In the genomic region with DNA sequence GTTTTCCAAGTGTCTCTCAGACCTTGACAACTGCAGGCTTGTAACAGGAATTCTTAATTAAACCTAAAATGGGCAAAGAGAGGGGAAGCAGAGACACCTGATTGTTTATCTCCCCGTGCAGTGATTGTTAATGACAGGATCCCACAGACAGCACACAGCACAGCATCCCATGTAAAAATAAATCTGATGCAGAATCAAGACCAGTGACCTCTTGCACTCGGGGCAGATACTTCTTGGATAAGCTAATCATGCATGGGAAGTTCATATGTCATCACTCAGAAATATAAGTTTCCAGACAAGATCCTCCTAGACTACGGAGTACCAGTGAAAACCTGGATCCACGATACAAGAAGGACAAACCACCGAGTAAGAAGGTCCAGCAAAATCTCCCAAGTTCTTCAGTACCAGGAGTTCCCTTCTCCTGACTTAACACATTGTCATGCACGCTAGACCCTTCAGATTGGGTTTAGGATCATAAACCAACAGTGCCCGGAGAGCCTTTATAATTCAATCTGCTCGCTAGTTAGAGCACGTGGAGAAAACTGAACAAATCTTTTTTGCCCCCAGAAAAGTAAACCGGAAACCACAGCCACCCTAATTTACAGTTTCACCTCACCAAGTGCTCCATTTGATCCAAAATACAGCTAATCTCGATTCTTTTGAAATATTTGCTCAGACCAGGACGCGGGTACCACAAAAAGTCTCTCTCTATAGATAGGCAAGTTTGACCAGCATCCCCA, we compare ENCODE assay signal across 9 mouse cellular contexts. TPM values are rescaled to one million over a fixed set of nuclear protein-coding genes. Genes with fewer than 3 reads are reported as not detected.
DNase-seq lines count a peak whose midpoint lies in the region; ATAC-seq and TF ChIP-seq lines count a peak whose summit lies in the region.
"Had no signal": no experiment of that assay in that cellular context is flagged by ENCODE, and none has a peak within 500 bp of the region (broad histone marks: within the 10 kb centered on the region; RNA-seq: fewer than 3 reads in every experiment).

No protein-coding gene starts in this region.

- no peak overlapping the region for H3ac ChIP-seq in myocyte (ENCODE audit: control insufficient read depth, insufficient read length)

- H3K36me3 ChIP-seq in kidney, postnatal 0 days (ENCODE audit: insufficient read depth, low read length), result no peaks in the 10 kb centered on the region
- no peaks in the 10 kb centered on the region for H3K36me3 ChIP-seq in kidney, adult 2 months (ENCODE audit: control insufficient read depth, insufficient read depth, low read length)
- no peaks in the 10 kb centered on the region for H3K36me3 ChIP-seq in embryonic facial prominence, embryonic 15.5 days
- H3K36me3 ChIP-seq in intestine, embryonic 16.5 days (ENCODE audit: control insufficient read depth, insufficient read depth, low read length), result no peaks in the 10 kb centered on the region
- no peaks in the 10 kb centered on the region for H3K36me3 ChIP-seq in myocyte (ENCODE audit: control insufficient read depth, insufficient read depth)
- H3K36me3 ChIP-seq: G1E had no signal

- no peaks in the 10 kb centered on the region for H3K9me3 ChIP-seq in kidney, postnatal 0 days (replicated peaks; ENCODE audit: low read length)
- no peaks in the 10 kb centered on the region for H3K9me3 ChIP-seq in embryonic facial prominence, embryonic 15.5 days (replicated peaks)
- H3K9me3 ChIP-seq in intestine, embryonic 16.5 days (ENCODE audit: control insufficient read depth, low read length), result no peaks in the 10 kb centered on the region
- H3K9me3 ChIP-seq: G1E had no signal

- H3K4me3 ChIP-seq in kidney, postnatal 0 days (replicated peaks; ENCODE audit: low read depth, low read length), result peak overlapping the region; percentile 50
- no peak overlapping the region for H3K4me3 ChIP-seq in kidney, adult 2 months (ENCODE audit: insufficient read depth, low read depth, low read length)
- peak overlapping the region; percentile 56 for H3K4me3 ChIP-seq in embryonic facial prominence, embryonic 15.5 days (replicated peaks)
- H3K4me3 ChIP-seq in intestine, embryonic 16.5 days (ENCODE audit: low read length), result peak overlapping the region; percentile 59
- peak overlapping the region; percentile 34 for H3K4me3 ChIP-seq in myocyte

- no peaks in the 10 kb centered on the region for H3K4me1 ChIP-seq in kidney, postnatal 0 days (replicated peaks; ENCODE audit: insufficient read depth, low read length)
- H3K4me1 ChIP-seq in kidney, adult 2 months (ENCODE audit: control insufficient read depth, insufficient read depth, low read length), result no peaks in the 10 kb centered on the region
- H3K4me1 ChIP-seq in embryonic facial prominence, embryonic 15.5 days, result peaks cover 16% of the 10 kb centered on the region
- H3K4me1 ChIP-seq in intestine, embryonic 16.5 days (ENCODE audit: control insufficient read depth, insufficient read depth, low read length), result peaks cover 7% of the 10 kb centered on the region; the same call in 1 of the 2 replicates

- no peak for DNase-seq in kidney, postnatal 0 days (ENCODE audit: low spot score)
- DNase-seq in kidney, adult 2 months, result no peak
- no peak for DNase-seq in spleen, adult 18-20 months
- DNase-seq in gastrocnemius, adult 18-20 months (ENCODE audit: low spot score), result no peak

- H3K4me2 ChIP-seq in kidney, postnatal 0 days (ENCODE audit: low read length), result peak overlapping the region; percentile 90; the same call in 1 of the 2 replicates
- H3K4me2 ChIP-seq in embryonic facial prominence, embryonic 15.5 days (replicated peaks), result peak overlapping the region; percentile 87
- peak overlapping the region; percentile 84 for H3K4me2 ChIP-seq in intestine, embryonic 16.5 days (ENCODE audit: low read depth, low read length)
- peak overlapping the region; percentile 98 for H3K4me2 ChIP-seq in myocyte (ENCODE audit: low read depth)

- H3K79me2 ChIP-seq in myocyte (ENCODE audit: control insufficient read depth, insufficient read depth), result peaks cover 4% of the 10 kb centered on the region

- no peak overlapping the region for H3K27ac ChIP-seq in kidney, postnatal 0 days
- H3K27ac ChIP-seq in kidney, adult 2 months (ENCODE audit: insufficient read depth, low read depth, low read length), result no peak overlapping the region
- H3K27ac ChIP-seq in embryonic facial prominence, embryonic 15.5 days (replicated peaks), result no peak overlapping the region
- H3K27ac ChIP-seq in intestine, embryonic 16.5 days (ENCODE audit: low read length), result no peak overlapping the region

- TF ChIP-seq POLR2A in kidney, adult 2 months (IDR thresholded peaks at IDR 0.05; ENCODE audit: low read depth, low read length), result no peak
- TF ChIP-seq POLR2A in myocyte (IDR thresholded peaks at IDR 0.05; ENCODE audit: insufficient read length, low read depth), result no peak

- no peak for TF ChIP-seq CTCF in kidney, postnatal 0 days (IDR thresholded peaks at IDR 0.05; ENCODE audit: low read depth)
- no peak for TF ChIP-seq CTCF in kidney, adult 2 months (conservative IDR thresholded peaks at IDR 0.05; ENCODE audit: insufficient read depth, insufficient read length, low read depth, low read length)

- 11% methylated on average over 13 of the region's 13 CpGs for WGBS in kidney, postnatal 0 days
- 14% methylated on average over 13 of the region's 13 CpGs for WGBS in kidney, adult 2 months
- WGBS in embryonic facial prominence, embryonic 15.5 days, result 7% methylated on average over 13 of the region's 13 CpGs
- WGBS in intestine, embryonic 16.5 days, result 10% methylated on average over 13 of the region's 13 CpGs

- no peak for ATAC-seq in kidney, postnatal 0 days (replicated peaks; ENCODE audit: low FRiP score, low read depth)
- ATAC-seq in embryonic facial prominence, embryonic 15.5 days (ENCODE audit: insufficient number of reproducible peaks, low FRiP score, low TSS enrichment, low read depth), result no peak
- ATAC-seq in intestine, embryonic 16.5 days, result no peak
- ATAC-seq in megakaryocyte-erythroid progenitor cell, adult 5-6 weeks (replicated peaks; ENCODE audit: low FRiP score, low TSS enrichment, poor library complexity, severe bottlenecking), result no peak

- H3K9ac ChIP-seq in kidney, postnatal 0 days (ENCODE audit: low read depth, low read length), result no peak overlapping the region
- no peak overlapping the region for H3K9ac ChIP-seq in embryonic facial prominence, embryonic 15.5 days
- peak overlapping the region; percentile 64 for H3K9ac ChIP-seq in intestine, embryonic 16.5 days (ENCODE audit: low read depth, low read length)

- H3K27me3 ChIP-seq in kidney, postnatal 0 days (ENCODE audit: insufficient read depth, low read length), result peaks cover 15% of the 10 kb centered on the region
- no peaks in the 10 kb centered on the region; the same call in none of the 2 replicates for H3K27me3 ChIP-seq in kidney, adult 2 months (replicated peaks; ENCODE audit: control insufficient read depth, insufficient read depth, low read length)
- H3K27me3 ChIP-seq in embryonic facial prominence, embryonic 15.5 days, result peaks cover 5% of the 10 kb centered on the region; the same call in 1 of the 2 replicates
- peaks cover 20% of the 10 kb centered on the region; the same call in 1 of the 2 replicates for H3K27me3 ChIP-seq in intestine, embryonic 16.5 days (replicated peaks; ENCODE audit: control insufficient read depth, insufficient read depth, low read length)
- no peaks in the 10 kb centered on the region for H3K27me3 ChIP-seq in myocyte (ENCODE audit: control insufficient read depth, insufficient read depth, insufficient read length)

TF ChIP-seq in myocyte, 11 proteins besides CTCF, POLR2A, EP300 and RAD21:
- TF ChIP-seq MAX (IDR thresholded peaks at IDR 0.05; ENCODE audit: low read depth) (no peak), CEBPB (IDR thresholded peaks at IDR 0.05; ENCODE audit: insufficient read depth, poor library complexity, severe bottlenecking) (no peak)

RNA-seq across cellular contexts. Expression of a gene that starts 1.3 kb away (rescaled TPM):
- 4.9 and 7.6 TPM in 2 replicates for polyA plus RNA-seq in kidney, postnatal 0 days (2015; fragmentation: Nextera tagmentation; extraction: Ambion mirVana)
- 0.48 and 0.60 TPM in 2 replicates for polyA plus RNA-seq in kidney, adult 2 months (2012; rRNA removed)
- 13.1 and 14.7 TPM in 2 replicates for polyA plus RNA-seq in embryonic facial prominence, embryonic 15.5 days (2015; fragmentation: Nextera tagmentation; extraction: Ambion mirVana)
- 14.4 and 15.6 TPM in 2 replicates for polyA plus RNA-seq in intestine, embryonic 16.5 days (2015; fragmentation: Nextera tagmentation; extraction: Ambion mirVana)
- 0.92 TPM for polyA plus RNA-seq in myocyte (2012; fragmentation: generic; extraction: Trizol)
- under 1 TPM; 0.30 to 0.47 TPM for total RNA-seq in gastrocnemius, adult 18-20 months (2021)
- total RNA-seq in megakaryocyte-erythroid progenitor cell, adult 5-6 weeks (2014; fragmentation: Nextera tagmentation), result not detected in 2 replicates
- not detected in 2 replicates for total RNA-seq in megakaryocyte-erythroid progenitor cell, adult 5-6 weeks (2017)
- polyA plus RNA-seq: G1E had no signal
